Mouse (Mus musculus): Measurements from ENCODE around the gene Vac14. TPM values are rescaled to one million over a fixed set of nuclear protein-coding genes. Genes with fewer than 3 reads are reported as not detected.

Vac14 gene
- total RNA-seq (2021) = 10 to 100 TPM; 24.4 to 26.1 TPM
- long read RNA-seq, transcript Vac14-201 (19 exons, 3,069 nt) = major isoform, 48 of 105 reads
- long read RNA-seq, partial matches to known transcripts = 8 of 105 reads
- long read RNA-seq, other reads (novel, unspliced or antisense) = 49 of 105 reads

- peak; percentile 94 to 98 for DNase-seq (ENCODE audit: low spot score in 2 of 2)
These were observed at the start of gene Vac14 for GRCm38 (mm10) chr8:110618391-110619207. TSS of gene Vac14 (plus strand) at chr8:110618585.

DNA sequence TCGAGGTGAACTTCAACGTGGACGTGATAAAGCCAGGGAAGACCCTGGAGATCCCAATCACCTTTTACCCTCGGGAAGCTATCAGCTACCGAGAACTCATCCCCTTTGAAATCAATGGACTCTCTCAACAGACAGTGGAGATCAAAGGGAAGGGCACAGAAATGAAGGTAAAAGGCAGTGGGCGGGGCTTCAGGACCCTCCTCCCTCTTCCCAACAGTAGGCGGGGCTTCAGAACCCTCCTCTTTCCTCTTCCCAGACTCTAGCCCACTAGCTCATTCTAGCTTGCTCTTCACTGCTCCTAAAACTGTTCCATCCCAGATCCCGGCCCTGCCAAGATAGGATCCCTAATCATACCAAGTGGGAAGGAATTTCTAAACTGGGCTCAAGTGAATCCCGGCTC, 25.7 kb upstream of the Vac14 start:
- no peak for DNase-seq (ENCODE audit: low spot score in 2 of 2)

DNA sequence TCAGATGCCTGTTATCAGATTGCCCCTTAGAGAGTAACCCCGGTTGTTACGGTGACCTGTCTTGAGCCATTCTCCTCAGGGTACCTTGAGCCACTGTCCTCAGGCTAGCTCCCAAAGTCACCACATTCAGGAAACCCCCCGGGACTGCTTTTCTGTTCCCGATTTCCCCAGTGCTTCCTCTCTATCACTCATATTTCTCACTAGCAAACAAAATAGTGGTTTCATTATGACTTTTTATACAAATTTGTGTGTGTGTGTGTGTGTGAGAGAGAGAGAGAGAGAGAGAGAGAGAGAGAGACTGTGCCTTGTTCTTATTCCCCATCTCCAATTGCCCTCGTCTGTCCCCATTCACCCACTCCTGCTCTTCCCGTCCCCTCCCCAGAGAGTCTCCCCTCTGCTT, 24.2 kb upstream of the Vac14 start:
- no peak for DNase-seq (ENCODE audit: low spot score in 2 of 2)

DNA sequence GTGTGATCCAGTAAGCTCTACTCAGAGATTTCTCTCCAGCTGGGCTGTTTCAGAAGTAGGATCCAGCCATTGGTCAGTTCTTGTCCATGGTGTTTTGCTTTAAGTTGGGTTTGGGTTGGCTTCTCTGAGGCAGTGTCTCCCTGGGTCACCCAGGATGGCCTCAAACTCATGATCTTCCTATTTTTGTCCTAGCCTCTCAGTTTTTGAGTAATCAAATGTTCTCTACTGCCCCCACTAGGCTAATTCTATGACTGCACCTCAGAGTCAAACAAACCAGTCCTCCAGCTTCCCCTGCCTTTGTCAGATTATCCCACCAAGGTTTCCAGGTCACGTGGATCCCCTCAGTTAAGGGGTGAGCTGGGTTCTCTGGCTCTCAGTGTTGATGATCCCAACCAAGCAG, 13.8 kb upstream of the Vac14 start:
- peak in 1 of 2 experiments; percentile 66 for DNase-seq (ENCODE audit: low spot score in 2 of 2)

DNA sequence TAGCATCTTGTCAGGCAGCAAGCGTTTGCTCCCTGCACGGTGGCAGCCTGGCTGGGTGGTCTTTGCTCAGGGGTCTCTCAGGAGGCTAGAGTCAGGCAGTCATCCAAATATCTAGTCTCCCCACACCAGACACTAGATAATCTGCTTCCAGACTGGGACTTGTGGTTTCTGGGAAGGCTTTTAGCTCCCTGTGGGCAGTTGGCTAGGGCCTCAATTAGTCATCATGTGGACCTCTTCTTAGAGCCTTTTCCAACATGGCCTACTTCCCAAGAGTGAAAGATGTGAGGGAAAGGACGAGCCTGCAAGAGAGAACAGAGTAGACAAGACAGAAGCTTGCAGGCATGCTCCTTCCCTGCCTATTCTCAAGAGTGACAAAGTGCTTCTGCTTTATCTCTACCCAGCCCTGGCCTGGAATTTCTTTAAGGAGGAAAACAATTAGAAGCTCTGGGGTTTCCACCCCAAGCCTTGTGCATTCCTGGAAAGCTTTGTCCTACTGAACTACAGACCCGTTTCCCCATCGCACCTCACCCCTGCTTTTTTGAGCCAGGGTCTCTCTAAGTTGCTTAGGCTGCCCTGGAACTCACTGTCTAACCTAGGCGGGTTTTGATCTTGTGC, 12.9 kb upstream of the Vac14 start:
- DNase-seq (ENCODE audit: low spot score in 2 of 2) = no peak

- no peak for DNase-seq (ENCODE audit: low spot score in 2 of 2)
These were observed 2.7 kb upstream of the Vac14 start for GRCm38 (mm10) chr8:110615730-110616129.

DNA sequence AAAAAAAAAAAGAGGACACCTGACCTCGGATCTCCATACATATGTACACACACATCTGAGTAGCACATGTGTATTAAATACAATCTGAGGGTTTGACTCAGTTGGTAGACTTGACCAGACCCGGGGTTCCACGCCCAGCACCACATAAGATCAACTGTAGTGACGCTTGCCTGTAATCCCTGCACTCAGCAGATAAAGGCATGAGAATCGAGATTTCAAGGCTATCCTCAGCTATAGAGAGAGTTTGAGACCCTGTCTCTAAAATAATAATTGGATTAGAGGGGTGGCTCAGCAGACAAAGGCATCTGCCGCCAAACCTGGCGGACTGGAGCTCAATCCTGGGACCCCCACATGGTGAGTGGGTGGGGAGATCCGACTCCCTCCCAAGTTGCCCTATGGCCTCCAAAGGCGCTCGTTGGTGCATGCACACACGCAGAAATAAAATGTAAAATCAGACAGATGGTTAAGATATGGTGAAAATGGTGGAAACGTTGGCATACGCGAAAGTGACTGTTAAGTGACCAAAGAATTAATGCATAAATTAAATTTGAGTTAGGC, 505 bp upstream of the Vac14 start:
- no peak for DNase-seq (ENCODE audit: low spot score in 2 of 2)

- no peak for DNase-seq (ENCODE audit: low spot score in 2 of 2)
These were observed 806 bp downstream of the Vac14 start for GRCm38 (mm10) chr8:110619208-110619574.

DNA sequence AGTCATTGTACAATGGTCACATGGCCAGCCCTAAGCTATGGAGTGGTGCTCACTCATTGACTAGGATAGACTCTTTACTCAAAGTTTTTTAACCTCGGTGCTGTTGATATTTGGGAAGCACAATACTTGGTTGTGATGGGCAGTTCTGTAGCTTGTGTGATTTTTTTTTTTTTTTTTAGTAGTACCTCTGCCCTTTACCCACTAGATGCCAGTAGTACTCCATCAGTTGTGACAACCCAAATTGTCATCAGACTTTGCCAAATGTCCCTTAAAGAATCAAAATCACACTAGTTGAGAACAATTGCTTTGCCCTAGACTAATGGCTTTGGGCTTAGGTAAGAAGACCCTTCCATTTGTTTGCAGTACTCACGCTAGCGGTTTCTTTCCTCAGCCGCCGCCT, 1.5 kb downstream of the Vac14 start:
- no peak for DNase-seq (ENCODE audit: low spot score in 2 of 2)

- peak in 1 of 2 experiments; percentile 74 for DNase-seq (ENCODE audit: low spot score in 2 of 2)
These were observed 8.0 kb downstream of the Vac14 start for GRCm38 (mm10) chr8:110626431-110626830.

DNA sequence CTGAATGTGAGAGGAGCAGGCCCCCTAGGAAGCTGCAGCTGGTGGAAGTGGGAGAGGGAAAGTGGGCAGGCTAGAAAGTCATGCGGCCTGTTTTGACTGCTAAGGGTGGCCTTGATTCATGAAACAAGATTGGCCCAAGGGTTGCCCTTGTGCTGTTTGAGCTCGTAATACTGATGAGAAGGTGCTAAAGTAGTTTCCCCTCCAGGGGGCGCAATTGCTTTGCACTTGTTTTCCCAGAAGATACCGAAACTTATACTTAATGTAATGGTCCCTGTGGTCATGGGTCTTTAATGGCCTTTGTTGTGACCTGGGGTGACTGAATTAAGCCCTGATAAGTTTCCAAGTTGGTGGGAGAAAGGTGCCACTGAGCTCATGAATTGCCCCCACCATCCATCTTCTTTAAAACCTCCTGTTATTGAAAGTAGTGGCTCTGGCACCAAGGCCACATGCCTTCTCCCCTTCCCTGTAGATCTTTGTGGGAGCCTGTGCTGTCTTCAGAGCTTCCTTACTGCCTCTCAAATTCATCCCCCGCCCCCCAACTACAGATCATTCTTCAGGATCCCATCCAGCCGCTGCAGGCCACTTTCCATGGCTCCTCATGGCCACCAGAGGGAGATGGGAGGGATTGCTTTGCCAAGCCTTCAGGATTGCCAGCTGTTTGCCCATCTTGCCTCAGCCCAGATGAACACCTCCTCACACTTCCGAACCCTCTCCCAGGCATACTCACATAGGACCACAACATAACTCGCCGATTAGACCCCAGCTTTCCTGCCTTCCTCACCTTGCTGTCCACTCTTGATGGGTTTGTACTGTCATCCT, 11.1 kb downstream of the Vac14 start:
- DNase-seq (ENCODE audit: low spot score in 2 of 2) = peak in 1 of 2 experiments; percentile 72

DNA sequence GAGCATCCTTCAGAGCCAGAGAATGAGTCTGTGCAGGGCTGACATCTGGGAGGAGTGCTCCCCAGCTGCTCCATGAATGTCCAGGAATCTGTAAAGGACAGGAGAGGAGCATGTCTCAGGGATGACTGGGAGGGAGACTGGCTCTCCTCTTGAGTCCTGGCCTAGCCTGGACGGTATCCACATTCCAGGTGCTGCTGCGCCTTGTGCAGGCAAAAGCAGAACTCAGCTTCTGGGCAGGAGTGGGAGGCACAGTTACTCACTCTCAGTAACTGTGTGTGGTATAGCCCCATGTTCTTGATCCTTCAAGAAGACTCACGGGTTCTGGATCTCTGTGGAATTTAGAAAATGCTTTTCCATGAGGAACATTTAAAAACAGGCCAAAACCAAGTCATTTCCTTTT, 11.7 kb downstream of the Vac14 start:
- DNase-seq (ENCODE audit: low spot score in 2 of 2) = no peak

- DNase-seq (ENCODE audit: low spot score in 2 of 2) = no peak
These were observed 12.2 kb downstream of the Vac14 start for GRCm38 (mm10) chr8:110630571-110631071.

- no peak for DNase-seq (ENCODE audit: low spot score in 2 of 2)
These were observed 12.8 kb downstream of the Vac14 start for GRCm38 (mm10) chr8:110631201-110631600.

DNA sequence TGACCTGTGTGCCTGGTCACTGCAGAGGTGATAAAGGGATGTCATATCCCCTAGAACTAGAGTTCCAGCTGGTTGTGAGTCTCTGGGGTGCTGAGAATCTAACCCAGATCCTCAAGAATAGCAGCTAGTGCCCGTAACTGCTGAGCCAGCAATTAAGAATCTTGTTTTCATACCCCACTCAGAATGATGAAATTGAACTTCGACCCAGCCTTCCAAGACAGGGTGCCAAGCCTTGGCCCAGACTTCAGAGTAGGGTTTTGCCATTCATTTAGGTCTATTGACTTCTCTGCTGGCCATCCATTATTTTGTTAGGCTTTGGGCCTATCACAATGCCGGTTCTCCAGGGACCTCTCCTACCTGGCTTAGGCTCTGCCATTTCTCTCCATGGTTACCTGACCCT, 15.4 kb downstream of the Vac14 start:
- DNase-seq (ENCODE audit: low spot score in 2 of 2) = no peak

- DNase-seq (ENCODE audit: low spot score in 2 of 2) = no peak
These were observed 17.8 kb downstream of the Vac14 start for GRCm38 (mm10) chr8:110636182-110636581.

DNA sequence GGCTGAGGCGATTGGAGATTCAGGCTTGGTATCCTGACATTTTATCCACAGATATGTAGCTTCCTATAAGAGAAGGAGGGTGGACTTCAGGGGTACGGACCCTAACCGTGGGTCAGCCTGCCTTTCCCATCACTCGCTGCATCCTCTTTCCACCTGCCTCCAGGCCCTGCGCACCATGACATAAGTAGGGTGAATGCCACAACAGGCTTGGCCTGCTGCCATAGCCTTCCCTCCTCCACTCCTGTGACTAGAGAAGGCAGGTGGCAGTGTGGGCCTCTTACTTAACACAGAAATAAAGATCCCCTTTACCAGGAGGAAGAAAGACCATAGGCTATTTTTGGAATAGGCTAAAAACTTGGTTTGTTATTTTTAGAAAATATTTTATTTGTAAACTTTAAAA, 23.9 kb downstream of the Vac14 start:
- DNase-seq (ENCODE audit: low spot score in 2 of 2) = no peak

DNA sequence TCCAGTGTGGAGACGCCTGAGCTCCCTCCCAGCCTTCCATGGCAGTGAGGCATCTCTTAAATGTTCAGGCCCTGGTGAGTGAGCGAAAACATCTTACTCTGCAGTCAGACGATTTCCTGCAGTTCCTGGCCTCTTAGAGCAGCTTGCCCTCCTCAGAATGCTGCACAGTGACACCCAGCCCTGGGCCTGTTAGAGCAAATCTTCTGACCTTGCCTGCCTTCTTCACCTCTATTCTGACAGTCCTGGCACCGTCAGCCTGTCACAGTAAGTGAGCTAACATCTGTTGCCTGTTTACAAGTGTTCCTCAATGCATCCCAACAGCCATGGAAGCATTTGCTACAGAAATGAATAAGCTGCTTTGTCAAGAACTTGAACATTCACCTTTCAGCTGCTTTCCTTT, 24.8 kb downstream of the Vac14 start:
- DNase-seq (ENCODE audit: low spot score in 2 of 2) = no peak

- DNase-seq (ENCODE audit: low spot score in 2 of 2) = no peak
These were observed 26.0 kb downstream of the Vac14 start for GRCm38 (mm10) chr8:110644422-110644821.

DNA sequence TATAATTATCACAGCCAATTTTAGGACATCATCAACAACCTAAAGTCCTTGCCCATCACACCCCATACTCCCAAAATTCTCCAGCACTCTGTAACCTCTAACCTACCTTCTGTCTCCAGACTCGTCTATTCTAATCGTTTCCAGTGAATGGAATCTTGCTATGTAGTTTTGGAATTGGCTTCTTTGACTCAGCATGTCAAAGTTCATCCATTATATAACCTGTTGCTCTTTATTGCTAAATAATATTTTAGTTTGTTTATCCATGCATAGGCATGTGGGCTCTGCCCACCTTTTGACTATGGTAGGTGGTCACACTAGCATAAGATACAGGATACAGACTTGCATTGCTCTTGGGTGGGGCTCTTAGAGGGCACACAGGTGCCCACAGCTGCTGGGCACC, 26.5 kb downstream of the Vac14 start:
- no peak for DNase-seq (ENCODE audit: low spot score in 2 of 2)

- no peak for DNase-seq (ENCODE audit: low spot score in 2 of 2)
These were observed 27.0 kb downstream of the Vac14 start for GRCm38 (mm10) chr8:110645340-110645739.

All from layer of hippocampus, adult 18-20 months (tissue).